Mouse (Mus musculus) cerebellum, adult 2 months (tissue): ENCODE measurements around the gene Sgcd. TPM values are rescaled to one million over a fixed set of nuclear protein-coding genes. Genes with fewer than 3 reads are reported as not detected.

Source experiments
- DNase-seq, 2 experiments: peaks; one replicate each; pipeline ENCODE4 v3.0.0; 2021
- H3K27ac ChIP-seq: fragments of 200-500 bp; 2 replicates; pipeline ENCODE4 v1.5.1; 2012; ENCODE audit warnings: low read length, control low read depth, inconsistent platforms; ENCODE audit not compliant: insufficient read depth
- H3K27me3 ChIP-seq: fragments of 200-500 bp; 2 replicates; pipeline ENCODE4 v1.6.1; 2012; ENCODE audit warnings: inconsistent platforms, mild to moderate bottlenecking, low read length, moderate library complexity; ENCODE audit not compliant: control insufficient read depth, insufficient read depth
- H3K4me1 ChIP-seq: fragments of 200-500 bp; 2 replicates; pipeline ENCODE4 v1.6.1; 2011; ENCODE audit warnings: low read length; ENCODE audit not compliant: control insufficient read depth, insufficient read depth
- H3K4me3 ChIP-seq: fragments of 200-500 bp; replicated peaks from 2 replicates; pipeline ENCODE3; 2011; ENCODE audit warnings: mild to moderate bottlenecking, low read depth, low read length, control low read depth; ENCODE audit not compliant: insufficient read depth
- CTCF ChIP-seq: fragments of 200-500 bp; IDR thresholded peaks from 2 replicates; pipeline ENCODE4 v1.5.1; 2011; ENCODE audit warnings: low read depth, mild to moderate bottlenecking, control low read depth, low read length, moderate library complexity, borderline replicate concordance; ENCODE audit not compliant: insufficient read depth
- POLR2A ChIP-seq: fragments of 200-500 bp; IDR thresholded peaks from 2 replicates; pipeline ENCODE4 v1.6.1; 2011; ENCODE audit warnings: low read length, control low read depth, borderline replicate concordance; ENCODE audit not compliant: insufficient read depth
- WGBS: fragments of 180-500 bp; shearing (Covaris S2); methylation state at CpG from one replicate; pipeline ENCODE4 v1.1.7; 2018; 5-methylcytosine and 5-hydroxymethylcytosine counted together
- polyA plus RNA-seq: library from polyadenylated mRNA; depleted of rRNA; stranded (reverse); fragments of >200 nt; gene quantifications from 2 replicates; pipeline ENCODE4 v1.2.3, GENCODE M21; 2012

Sgcd gene
- polyA plus RNA-seq, 1 experiment, result 2.6 TPM

DNA sequence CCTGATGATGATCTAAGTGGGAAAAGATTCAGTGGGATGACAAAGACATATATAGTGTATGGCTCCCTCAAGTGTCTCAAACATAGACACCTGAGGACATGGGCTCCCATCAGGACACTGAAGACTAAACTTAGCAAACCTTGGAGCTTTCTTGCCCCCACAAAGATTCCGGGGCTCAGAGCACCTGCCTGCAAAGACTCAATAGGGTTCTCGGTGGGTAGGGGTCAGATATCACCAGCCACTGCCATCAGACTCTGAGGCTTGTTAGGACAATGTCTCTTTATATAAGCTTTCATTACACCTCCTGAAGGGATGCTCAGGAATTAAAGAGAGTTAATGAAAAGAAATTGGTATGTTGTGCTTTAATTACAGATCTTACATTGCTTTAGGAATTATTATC, 764.6 kb downstream of the Sgcd start:
- Histone ChIP-seq H3K4me3 (no peak overlapping the region), H3K27ac (no peak overlapping the region), H3K4me1 (no peaks in the 10 kb centered on the region), H3K27me3 (no peaks in the 10 kb centered on the region)
- no peak for TF ChIP-seq POLR2A
- no peak for TF ChIP-seq CTCF
- WGBS, result 92% methylated on average over 2 of the region's 2 CpGs
- no peak for DNase-seq

DNA sequence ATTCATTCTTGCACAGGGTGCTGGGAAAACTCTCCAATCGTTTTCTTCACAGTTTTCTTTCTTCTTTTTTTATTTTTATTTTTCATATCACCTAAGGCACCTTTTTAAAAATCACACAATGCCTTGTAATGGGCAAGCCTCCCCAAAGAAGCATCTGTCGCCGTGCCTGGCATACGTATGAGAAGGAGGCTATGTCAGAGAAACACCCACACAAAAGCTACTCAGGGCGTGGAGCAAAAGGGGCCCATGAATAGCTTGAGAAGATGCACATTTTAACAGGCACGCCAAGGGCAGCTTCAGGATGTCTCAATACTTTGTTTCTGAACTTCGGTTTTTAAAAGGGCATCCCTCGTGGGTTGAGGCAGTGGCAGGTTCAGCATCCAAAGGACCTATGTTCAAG, 777.2 kb downstream of the Sgcd start:
- 77% methylated on average over 8 of the region's 8 CpGs for WGBS
- H3K4me1 ChIP-seq, result no peaks in the 10 kb centered on the region
- TF ChIP-seq CTCF (no peak), POLR2A (no peak)
- H3K27ac ChIP-seq, result no peak overlapping the region
- no peak overlapping the region for H3K4me3 ChIP-seq
- no peak for DNase-seq
- no peaks in the 10 kb centered on the region for H3K27me3 ChIP-seq

GRCm38 (mm10) chr11:47206461-47206860, 782.3 kb downstream of the Sgcd start:
- DNase-seq, result no peak
- TF ChIP-seq POLR2A (no peak), CTCF (no peak)
- Histone ChIP-seq H3K4me3 (no peak overlapping the region), H3K27ac (no peak overlapping the region), H3K27me3 (no peaks in the 10 kb centered on the region; the same call in 1 of the 2 replicates), H3K4me1 (no peaks in the 10 kb centered on the region)
- 70% methylated on average over 1 of the region's 1 CpGs for WGBS

- no peak overlapping the region for H3K27ac ChIP-seq
- H3K27me3 ChIP-seq, result no peaks in the 10 kb centered on the region; the same call in 1 of the 2 replicates
- no peak overlapping the region for H3K4me3 ChIP-seq
- TF ChIP-seq CTCF (no peak), POLR2A (no peak)
- DNase-seq, result no peak
- no peaks in the 10 kb centered on the region for H3K4me1 ChIP-seq
- 80% methylated on average over 7 of the region's 7 CpGs for WGBS
Measured at GRCm38 (mm10) chr11:47199106-47199505, 789.7 kb downstream of the Sgcd start.

GRCm38 (mm10) chr11:47188556-47188955, 800.2 kb downstream of the Sgcd start:
- TF ChIP-seq POLR2A, result no peak
- 51% methylated on average over 2 of the region's 2 CpGs for WGBS

DNA sequence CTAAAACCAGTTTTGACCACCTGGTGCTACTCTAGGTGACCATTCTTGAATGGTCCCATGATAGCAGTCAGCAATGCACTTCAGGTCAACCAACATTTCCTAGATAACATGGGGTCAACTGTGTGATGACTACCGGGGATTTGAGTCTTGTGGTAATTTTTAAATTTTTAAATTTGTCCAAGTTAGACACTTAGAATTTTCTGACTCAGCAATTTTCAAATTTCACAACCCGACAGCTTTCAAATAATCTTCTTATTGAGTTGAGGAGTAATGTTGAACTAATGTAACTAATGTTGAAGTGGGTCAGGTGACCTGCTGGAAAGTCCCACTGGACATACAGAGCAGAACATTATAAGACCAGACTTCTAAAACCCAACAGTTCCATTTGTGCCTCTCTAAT, 813.8 kb downstream of the Sgcd start:
- no peak for DNase-seq
- WGBS, result 96% methylated on average over 2 of the region's 2 CpGs
- TF ChIP-seq POLR2A (no peak), CTCF (no peak)

More at GRCm38 (mm10) chr11:47188556-47188955, 800.2 kb downstream of the Sgcd start:
- H3K4me1 ChIP-seq, result no peaks in the 10 kb centered on the region
- no peaks in the 10 kb centered on the region; the same call in 1 of the 2 replicates for H3K27me3 ChIP-seq
- no peak overlapping the region for H3K4me3 ChIP-seq
- no peak for DNase-seq
- H3K27ac ChIP-seq, result no peak overlapping the region

DNA sequence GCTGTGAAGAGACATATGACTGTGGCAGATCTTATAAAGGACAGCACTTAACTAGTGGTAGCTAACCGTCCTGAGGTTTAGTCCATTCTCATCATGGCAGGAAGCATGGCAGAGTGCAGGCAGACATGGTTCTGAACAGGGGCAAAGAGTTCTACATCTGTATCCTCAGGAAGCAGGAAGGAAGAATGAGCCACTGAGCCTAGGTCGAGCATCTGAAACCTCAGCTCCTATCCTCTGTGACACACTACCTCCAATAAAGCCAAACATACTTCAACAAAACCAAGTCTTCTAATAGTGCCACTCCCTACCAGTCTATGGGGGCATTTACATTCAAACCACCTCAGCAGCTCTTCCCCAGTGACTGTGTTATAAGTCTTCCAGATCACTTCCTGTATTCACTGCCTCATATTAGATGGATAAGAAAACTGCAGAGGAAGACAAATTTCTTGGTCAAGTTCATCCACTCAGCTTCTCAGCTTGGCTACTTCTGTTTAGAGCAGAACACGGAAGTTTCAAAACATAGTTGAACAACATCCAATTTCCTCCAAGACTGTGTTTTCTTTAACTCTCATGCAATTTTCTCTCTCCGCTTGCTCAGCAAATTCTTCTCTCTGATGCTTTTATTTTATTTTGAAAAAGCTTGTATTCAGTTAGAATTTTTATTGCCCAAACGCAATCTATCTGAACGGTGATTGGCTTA, 817.7 kb downstream of the Sgcd start:
- no peak overlapping the region for H3K27ac ChIP-seq
- no peak for TF ChIP-seq POLR2A
- no peak for TF ChIP-seq CTCF
- WGBS, result 86% methylated on average over 6 of the region's 6 CpGs
- H3K27me3 ChIP-seq, result no peaks in the 10 kb centered on the region
- no peaks in the 10 kb centered on the region for H3K4me1 ChIP-seq
- H3K4me3 ChIP-seq, result no peak overlapping the region
- DNase-seq, result no peak

More for the DNA sequence above, 813.8 kb downstream of the Sgcd start:
- no peak overlapping the region for H3K4me3 ChIP-seq
- no peaks in the 10 kb centered on the region for H3K4me1 ChIP-seq
- no peaks in the 10 kb centered on the region for H3K27me3 ChIP-seq
- H3K27ac ChIP-seq, result no peak overlapping the region

DNA sequence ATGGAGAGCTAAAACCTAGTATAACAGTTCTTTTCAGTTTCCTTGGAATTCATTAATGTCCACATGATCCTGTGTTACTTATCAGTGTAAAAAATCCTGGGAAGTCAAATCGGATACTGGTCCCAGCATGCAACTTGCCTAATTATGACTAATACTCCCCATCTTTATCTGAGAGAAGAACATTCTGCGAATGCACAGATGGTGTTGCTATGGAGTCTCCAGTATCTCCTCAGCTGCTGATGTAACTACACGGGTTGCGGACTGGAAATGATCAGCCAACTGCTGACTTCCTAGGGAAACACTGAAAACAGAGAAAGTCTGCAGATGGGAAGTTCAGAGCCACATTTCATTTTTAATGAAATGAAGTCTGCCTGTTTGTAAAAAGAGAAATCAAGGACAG, 821.4 kb downstream of the Sgcd start:
- WGBS, result 18% methylated on average over 4 of the region's 4 CpGs

More for the DNA sequence above, 821.4 kb downstream of the Sgcd start:
- no peak for DNase-seq
- H3K27me3 ChIP-seq, result no peaks in the 10 kb centered on the region
- H3K4me1 ChIP-seq, result no peaks in the 10 kb centered on the region
- H3K4me3 ChIP-seq, result no peak overlapping the region
- no peak for TF ChIP-seq POLR2A
- TF ChIP-seq CTCF, result no peak
- H3K27ac ChIP-seq, result no peak overlapping the region
